ENCODE assay signal across 14 mouse cellular contexts in the genomic region with DNA sequence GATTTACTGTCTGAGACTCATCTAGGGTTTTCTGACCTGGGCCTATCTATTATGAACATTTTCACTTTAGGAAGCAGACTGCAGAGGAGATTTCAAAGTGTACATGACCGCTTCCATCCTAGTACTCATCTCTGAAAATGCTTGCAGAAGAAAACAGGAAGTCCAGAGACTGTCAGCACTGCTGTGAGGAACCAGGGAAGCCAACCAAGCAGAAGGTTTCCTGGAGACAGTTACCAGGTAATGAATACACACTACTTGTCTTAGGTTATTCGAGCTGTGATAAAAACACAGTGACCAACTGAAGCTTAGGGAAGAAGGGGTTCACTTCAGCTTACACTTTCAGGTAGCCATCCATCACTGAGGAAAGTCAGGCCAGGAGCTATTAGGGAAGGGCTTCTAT. TPM values are rescaled to one million over a fixed set of nuclear protein-coding genes. Genes with fewer than 3 reads are reported as not detected.
A peak's percentile ranks its signal among the peaks of the same experiment; 100 is the strongest.
DNase-seq lines count a peak whose midpoint lies in the region; ATAC-seq lines count a peak whose summit lies in the region.
"Had no signal": no experiment of that assay in that cellular context is flagged by ENCODE, and none has a peak within 500 bp of the region (broad histone marks: within the 10 kb centered on the region; RNA-seq: fewer than 3 reads in every experiment).

No protein-coding gene starts in this region.

- peak; percentile 53 for DNase-seq in 416B (ENCODE audit: low read depth)
- DNase-seq in A20 (ENCODE audit: low read depth, low spot score): peak; percentile 69
- peak; percentile 59 for DNase-seq in MEL-GATA-1-ER (ENCODE audit: extremely low read depth, low read depth)
- no peak for DNase-seq in cerebellum, postnatal 36 days
- no peak for DNase-seq in Muller cell, postnatal 12 days (ENCODE audit: inconsistent ontology term)
- DNase-seq: adrenal gland, adult 8-10 months; cerebellum, adult 11-12 months; cerebellum, postnatal 25 days; liver, embryonic 13.5 days; lung, postnatal 10 days; thymus, postnatal 4 days had no signal

- ATAC-seq in inflammation-experienced regulatory T-cells, adult 6 months: peak; percentile 57
- no peak for ATAC-seq in erythroid progenitor cell, adult 5-6 weeks (replicated peaks; ENCODE audit: low FRiP score, poor library complexity, severe bottlenecking)
- ATAC-seq: intestine, embryonic 16.5 days had no signal

RNA-seq across cellular contexts. Expression of a gene that starts 33.3 kb away (rescaled TPM):
- 100 to 1,000 TPM in 2 of 3 experiments, 10 to 100 TPM in 1; 88.4 to 163 (median 107) TPM for polyA plus RNA-seq in inflammation-experienced regulatory T-cells, adult 6 months (2017; shearing (Covaris generic))
- 54.8 and 74.6 TPM in 2 replicates for total RNA-seq in erythroid progenitor cell, adult 5-6 weeks (2015; ENCODE audit: low replicate concordance)
- 20.9 and 60.2 TPM in 2 replicates for total RNA-seq in erythroid progenitor cell, adult 5-6 weeks (2017; ENCODE audit: low replicate concordance)

RNA-seq across cellular contexts. Expression of a gene that starts 50.9 kb away (rescaled TPM):
- 100 to 1,000 TPM; 250 to 282 (median 266) TPM for polyA plus RNA-seq in inflammation-experienced regulatory T-cells, adult 6 months (2017; shearing (Covaris generic))
- 35.3 and 54.1 TPM in 2 replicates for total RNA-seq in erythroid progenitor cell, adult 5-6 weeks (2015; ENCODE audit: low replicate concordance)
- total RNA-seq in erythroid progenitor cell, adult 5-6 weeks (2017; ENCODE audit: low replicate concordance): 16.1 and 25.7 TPM in 2 replicates

Comparison
In these comparisons a context has a peak if more than half of its experiments do, and no peak if none do; other contexts are left out.
1. DNase-seq: peak in 416B (single experiment), A20 (single experiment) and MEL-GATA-1-ER (single experiment); none in cerebellum, postnatal 36 days (0 of 2) and Muller cell, postnatal 12 days (single experiment).